Mouse (Mus musculus) C2C12 (cell line): ENCODE results near the gene Arfgef2.

Experiments
- CTCF ChIP-seq: IDR thresholded peaks from one replicate; pipeline ENCODE4 v1.5.1; 2011; ENCODE audit not compliant: control insufficient read depth, insufficient read depth, insufficient read length
- FOSL1 ChIP-seq: IDR thresholded peaks from one replicate; pipeline ENCODE4 v1.8.0; 2011; ENCODE audit warnings: mild to moderate bottlenecking, low read length; ENCODE audit not compliant: poor library complexity, insufficient read depth, severe bottlenecking
- MAX ChIP-seq: IDR thresholded peaks from one replicate; pipeline ENCODE4 v1.6.1; 2011; ENCODE audit warnings: mild to moderate bottlenecking, control low read depth
- MYOG ChIP-seq: IDR thresholded peaks from one replicate; pipeline ENCODE4 v1.6.1; 2011; ENCODE audit not compliant: control insufficient read depth, insufficient read length; ENCODE audit errors: extremely low read depth
- USF1 ChIP-seq: IDR thresholded peaks from one replicate; pipeline ENCODE4 v1.6.1; 2011; ENCODE audit warnings: low read depth, mild to moderate bottlenecking, control low read depth, moderate library complexity

DNA sequence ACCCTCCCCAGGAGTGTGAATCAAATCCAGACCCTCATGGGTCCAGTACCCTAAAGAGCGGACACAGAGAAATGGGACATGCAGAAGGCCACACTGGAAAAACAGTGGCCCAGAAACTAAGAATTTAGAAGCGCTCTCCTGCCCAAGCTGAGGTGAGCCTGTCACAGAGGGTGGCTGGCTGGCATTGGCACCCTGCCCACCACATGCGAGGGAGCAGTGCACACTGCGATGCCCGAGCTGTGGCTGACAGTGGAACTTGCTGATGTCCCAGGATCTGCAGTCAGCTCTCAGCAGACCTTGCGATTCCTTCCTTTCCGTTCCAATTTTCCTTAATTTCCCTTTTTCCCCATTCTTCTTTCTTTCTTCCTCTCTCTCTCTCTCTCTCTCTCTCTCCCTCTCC, 79.7 kb downstream of the Arfgef2 start:
- no peak for TF ChIP-seq CTCF
- no peak for TF ChIP-seq MYOG
- TF ChIP-seq FOSL1: no peak
- no peak for TF ChIP-seq MAX
- TF ChIP-seq USF1: no peak
